Mouse (Mus musculus) retina, postnatal 1 day (tissue): ENCODE measurements around the gene Dis3.
"Not testable (repeated sequence)": the region's sequence is repeated elsewhere in the genome, so short reads cannot be mapped to it uniquely, and the experiment has no call there.

ENCODE experiments used
- DNase-seq: peaks from one replicate; pipeline ENCODE4 v3.0.0-alpha.2; 2012

Gene Dis3

DNA sequence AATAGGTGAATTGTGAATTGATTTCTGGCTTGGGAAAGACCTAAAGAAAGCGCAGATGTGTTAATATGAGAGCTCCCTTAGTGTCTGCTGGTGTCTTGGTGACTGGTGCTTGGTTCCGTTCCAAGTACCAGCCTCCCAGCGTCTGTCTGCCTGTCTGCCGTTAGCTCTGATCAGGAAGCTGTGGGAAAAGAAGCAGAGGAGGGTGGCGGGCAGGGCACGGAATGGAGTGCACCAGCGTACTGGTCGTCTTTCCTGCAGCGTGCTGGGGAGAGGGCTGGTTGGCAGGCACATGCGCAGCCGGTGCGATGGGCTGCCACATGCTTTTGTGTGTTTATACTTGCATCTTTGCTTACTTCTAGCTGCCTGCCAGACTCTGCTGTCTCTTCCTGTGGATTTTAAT is 39.0 kb downstream of the Dis3 start:
- DNase-seq = no peak

- DNase-seq = no peak
Measured at GRCm38 (mm10) chr14:99058959-99059586, 40.5 kb downstream of the Dis3 start.

- DNase-seq = no peak
Measured at GRCm38 (mm10) chr14:99046782-99047181, 52.8 kb downstream of the Dis3 start.

DNA sequence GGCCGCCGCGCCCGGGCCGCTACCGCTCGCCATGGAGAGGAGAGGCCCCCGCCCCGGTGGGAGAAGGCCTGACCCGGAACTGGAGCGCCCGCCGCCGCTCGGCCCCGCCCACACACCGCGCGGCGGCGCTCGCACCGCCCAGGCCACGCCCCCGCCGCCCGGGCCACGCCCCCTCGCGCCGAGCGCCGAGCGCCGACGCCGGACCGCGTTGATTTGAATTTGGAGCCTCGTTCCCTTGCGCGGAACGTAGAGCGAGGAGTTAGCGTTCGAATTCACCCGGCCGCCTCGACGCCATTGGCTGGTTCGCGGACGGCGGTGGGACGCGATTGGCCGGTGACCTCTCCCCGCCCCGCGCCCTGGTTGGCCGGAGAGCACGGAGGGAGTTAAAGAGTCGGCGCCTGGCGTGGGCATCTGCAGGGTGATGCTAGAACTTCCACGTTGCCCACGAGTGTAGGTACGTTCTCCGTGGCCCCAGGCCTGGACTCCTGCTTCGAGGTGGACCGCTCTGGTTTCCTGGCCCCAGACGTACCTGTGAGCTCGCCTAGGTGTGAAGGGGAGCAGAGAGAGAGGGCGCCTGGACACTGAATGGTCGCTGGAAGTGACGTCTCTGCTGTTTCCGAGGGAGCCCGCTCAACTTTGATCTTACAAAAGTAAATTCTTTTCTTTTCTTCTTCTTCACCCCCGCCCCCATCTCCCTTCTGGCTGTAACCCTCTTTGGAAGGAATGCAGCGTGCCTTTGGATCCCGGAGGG is 53.4 kb downstream of the Dis3 start, which contains the start of the genes Mzt1 and Bora:
TSS of gene Mzt1 (minus strand) at position 104 of the 751 bp plus-strand sequence.
TSS of gene Bora (plus strand) at position 192 of the 751 bp plus-strand sequence.
- DNase-seq = peak; percentile 95

DNA sequence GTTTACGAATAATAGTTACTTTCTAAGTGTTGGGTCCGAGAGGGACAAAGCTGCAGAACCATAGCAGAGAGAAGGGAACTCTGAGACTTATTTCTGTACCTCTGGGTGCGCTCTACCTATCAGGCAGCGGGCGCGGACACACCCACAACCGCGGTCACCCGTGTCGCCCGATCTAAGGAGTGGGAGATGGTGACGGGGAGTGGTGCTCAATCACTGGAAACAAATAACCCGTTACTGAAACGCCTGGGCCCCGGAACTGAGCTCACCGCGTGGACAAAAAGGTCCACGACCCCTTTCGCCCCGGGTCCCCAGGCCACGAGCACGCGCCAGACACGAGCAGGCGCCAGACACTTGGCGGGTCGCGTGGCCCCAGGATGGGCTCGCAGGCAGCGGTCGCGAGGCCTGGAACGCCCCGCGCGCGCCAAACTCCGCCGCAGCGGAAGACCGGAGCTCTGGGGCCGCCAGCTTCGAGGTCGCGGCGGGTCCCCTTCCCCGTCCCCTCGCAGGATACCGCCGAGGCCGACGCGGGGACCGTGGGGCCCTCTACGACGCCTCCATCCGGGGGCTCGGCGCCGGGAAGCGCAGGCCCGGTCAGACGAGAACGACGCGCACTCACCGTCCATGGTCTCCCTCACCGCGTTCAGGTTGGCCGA is 54.1 kb downstream of the Dis3 start:
- DNase-seq = no peak

GRCm38 (mm10) chr14:99044718-99045117 is 54.9 kb downstream of the Dis3 start:
- DNase-seq = no peak

DNA sequence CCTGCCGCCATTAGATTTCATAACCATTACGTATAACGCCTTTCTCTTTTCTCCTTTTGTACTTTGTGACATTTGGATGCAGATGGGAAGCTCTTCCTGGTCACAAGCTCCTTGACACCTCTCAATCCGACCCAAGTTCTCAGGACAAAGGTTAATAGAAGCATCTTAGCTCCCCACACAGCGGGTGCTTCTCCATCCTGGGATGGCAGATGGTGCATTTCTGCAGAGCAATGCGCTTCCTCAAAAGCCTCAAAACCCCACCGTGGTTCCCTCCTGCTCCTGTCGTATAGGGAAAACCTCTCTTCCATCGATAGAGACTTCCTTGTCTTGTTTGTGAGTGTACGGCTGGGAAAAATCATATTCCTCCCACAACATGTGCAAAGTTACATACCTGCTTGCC is 55.5 kb downstream of the Dis3 start:
- no peak for DNase-seq

GRCm38 (mm10) chr14:99043499-99043898 is 56.1 kb downstream of the Dis3 start:
- no peak for DNase-seq

DNA sequence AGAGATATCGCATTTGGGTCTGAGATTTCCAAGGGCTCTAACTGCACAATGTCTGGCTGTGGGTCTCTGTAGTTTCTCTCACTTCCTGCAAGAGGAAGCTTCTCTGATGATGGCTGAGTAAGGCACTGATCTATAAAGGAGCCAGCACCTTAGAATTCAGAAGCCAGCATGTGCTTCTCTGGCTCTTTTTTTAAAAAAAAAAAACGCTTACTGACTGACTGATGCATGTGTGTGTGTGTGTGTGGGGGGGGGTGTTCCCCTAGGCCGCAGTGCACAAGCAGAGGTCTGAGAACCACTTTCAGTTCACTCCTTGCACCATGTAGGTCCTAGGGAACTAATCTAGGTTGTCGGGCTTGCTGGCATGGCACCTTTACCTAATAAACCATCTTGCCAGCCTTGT is 58.2 kb downstream of the Dis3 start:
- DNase-seq = no peak

GRCm38 (mm10) chr14:99039308-99039707 is 60.3 kb downstream of the Dis3 start:
- DNase-seq = not testable (repeated sequence)

GRCm38 (mm10) chr14:99037703-99038102 is 61.9 kb downstream of the Dis3 start:
- DNase-seq = no peak

DNA sequence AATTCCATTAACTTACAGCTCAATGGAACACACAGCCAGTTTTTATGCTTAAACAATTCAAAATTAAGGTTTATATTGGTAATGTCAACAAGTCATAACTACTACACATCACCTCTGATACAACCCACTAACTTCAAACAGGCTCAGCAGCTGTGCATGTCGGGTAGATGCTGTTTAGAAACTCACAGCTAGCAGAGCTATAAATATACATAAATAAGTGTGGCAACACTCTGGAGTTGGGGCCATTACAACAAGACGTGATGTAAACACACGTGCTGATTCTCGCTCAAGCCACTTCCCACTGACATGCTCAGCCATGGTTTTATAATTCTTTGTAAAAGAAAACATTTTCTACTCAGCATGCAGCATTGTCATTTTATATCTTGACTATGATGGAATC is 63.5 kb downstream of the Dis3 start:
- DNase-seq = no peak

- DNase-seq = not testable (repeated sequence)
Measured at GRCm38 (mm10) chr14:99034851-99035250, 64.7 kb downstream of the Dis3 start.

DNA sequence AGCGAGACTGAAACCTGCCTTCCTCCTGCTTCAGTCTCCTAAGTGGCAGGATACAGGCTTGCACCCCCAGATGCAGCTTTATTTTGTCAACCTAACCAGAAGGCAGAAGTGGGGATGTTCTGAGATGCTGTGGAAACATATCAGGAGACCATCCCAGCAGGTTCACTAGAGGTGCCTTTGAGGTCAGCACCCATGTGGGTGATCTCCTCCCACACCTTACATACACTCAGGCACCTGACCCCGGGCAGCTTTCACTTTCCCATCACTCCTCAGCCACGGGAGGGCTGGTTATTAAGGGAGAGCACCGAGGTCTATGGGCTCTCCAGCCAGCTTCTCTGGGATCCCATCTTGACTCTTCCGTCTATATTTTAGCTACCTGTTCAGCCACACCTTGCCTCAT is 67.0 kb downstream of the Dis3 start:
- DNase-seq = no peak

DNA sequence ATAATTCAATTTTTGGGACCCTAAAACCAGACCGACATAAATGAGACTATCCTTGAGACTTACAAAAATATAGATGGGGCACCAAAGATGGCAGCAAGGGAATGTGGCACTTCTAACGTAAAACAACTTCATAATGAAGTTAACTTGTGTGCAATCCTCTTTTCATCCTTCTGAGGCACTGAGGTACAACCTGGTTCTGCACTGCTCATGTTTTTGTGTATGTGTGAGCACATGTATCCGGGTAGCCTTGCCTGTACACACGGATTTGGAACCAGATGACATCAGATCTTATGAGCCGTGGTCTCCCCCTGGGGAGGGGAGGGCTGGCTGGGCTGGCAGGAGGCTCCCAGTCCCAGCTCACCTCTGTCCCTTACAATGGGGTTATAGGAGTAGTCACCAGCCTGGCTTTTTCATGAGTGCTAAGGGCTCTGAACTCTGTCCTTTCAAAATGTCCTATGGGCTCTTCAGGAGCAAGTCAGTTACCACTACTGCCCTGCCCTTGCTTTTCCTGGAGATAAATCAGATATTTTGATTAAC is 68.2 kb downstream of the Dis3 start:
- no peak for DNase-seq

- DNase-seq = no peak
Measured at GRCm38 (mm10) chr14:99029987-99030386, 69.6 kb downstream of the Dis3 start.
